Mouse (Mus musculus) kidney, adult 2 months (tissue): ENCODE data around the gene Eef1e1.

Experiments used
- CTCF ChIP-seq: fragments of 200-500 bp; conservative IDR thresholded peaks from 2 replicates; pipeline ENCODE4 v1.5.1; 2011; ENCODE audit warnings: low read depth, mild to moderate bottlenecking, control low read depth, low read length, moderate library complexity, mixed read lengths; ENCODE audit not compliant: insufficient read depth, insufficient read length
- POLR2A ChIP-seq: fragments of 200-500 bp; IDR thresholded peaks from one replicate; pipeline ENCODE4 v1.6.1; 2011; ENCODE audit warnings: low read depth, low read length, control low read depth

DNA sequence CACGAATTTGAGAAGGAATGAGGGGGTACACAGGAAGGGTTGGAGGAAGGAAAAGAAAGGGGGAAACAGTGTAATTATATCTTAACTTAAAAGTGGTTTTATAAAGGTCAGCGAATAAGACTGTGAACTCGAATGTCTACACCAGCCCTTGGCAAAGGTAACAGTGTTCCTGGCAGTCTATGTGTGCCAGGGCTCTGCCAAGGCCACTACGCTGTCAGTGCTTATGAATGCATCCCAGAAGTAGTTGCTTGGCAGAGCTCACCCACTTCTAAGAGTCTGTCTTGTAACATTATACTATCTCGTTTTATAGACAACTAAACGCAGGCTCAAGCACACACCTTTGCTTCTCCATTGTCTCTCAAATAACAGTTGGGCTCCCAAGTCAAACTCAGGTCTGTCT lies 53.5 kb downstream of the Eef1e1 start:
- TF ChIP-seq CTCF (no peak), POLR2A (no peak)
